Mouse (Mus musculus): Measurements from ENCODE around the gene Mgat4d.

DNA sequence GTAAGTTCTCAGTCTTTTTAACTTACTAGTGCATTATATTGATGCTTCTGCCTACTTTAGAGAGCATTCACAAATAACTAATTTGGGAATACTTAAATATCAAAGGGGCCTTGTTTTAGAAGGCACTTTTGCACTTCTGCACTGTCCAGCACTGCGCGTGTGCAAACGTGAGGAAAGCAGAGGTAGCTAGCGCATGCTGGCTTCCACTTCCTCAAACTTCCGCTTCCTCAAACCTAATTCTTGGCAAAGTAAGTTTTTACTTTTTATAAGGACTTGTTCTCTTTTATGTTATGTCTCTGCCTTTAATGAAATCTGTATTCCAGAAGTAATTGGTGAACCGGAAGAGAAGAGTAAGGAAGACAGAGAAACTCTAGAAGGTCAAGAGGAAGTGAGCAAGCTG, 76.9 kb downstream of the Mgat4d start:
- TF ChIP-seq POLR2A (IDR thresholded peaks at IDR 0.05; ENCODE audit: insufficient read depth, low read length), result no peak
- TF ChIP-seq CTCF (IDR thresholded peaks at IDR 0.05; ENCODE audit: low read depth, low read length), result no peak
- no peak for TF ChIP-seq EP300 (IDR thresholded peaks at IDR 0.05; ENCODE audit: insufficient read depth, low read depth, low read length)

Measured in ES-Bruce4 (cell line).